Mouse (Mus musculus) layer of hippocampus, adult 9-11 months (tissue): Measurements from ENCODE around the gene Klc1.
A peak's percentile ranks its signal among the peaks of the same experiment; 100 is the strongest.
"Not testable (repeated sequence)": the region's sequence is repeated elsewhere in the genome, so short reads cannot be mapped to it uniquely, and the experiment has no call there.

Source experiments
- DNase-seq: peaks from one replicate; pipeline ENCODE4 v3.0.0; 2022

The Klc1 gene

DNA sequence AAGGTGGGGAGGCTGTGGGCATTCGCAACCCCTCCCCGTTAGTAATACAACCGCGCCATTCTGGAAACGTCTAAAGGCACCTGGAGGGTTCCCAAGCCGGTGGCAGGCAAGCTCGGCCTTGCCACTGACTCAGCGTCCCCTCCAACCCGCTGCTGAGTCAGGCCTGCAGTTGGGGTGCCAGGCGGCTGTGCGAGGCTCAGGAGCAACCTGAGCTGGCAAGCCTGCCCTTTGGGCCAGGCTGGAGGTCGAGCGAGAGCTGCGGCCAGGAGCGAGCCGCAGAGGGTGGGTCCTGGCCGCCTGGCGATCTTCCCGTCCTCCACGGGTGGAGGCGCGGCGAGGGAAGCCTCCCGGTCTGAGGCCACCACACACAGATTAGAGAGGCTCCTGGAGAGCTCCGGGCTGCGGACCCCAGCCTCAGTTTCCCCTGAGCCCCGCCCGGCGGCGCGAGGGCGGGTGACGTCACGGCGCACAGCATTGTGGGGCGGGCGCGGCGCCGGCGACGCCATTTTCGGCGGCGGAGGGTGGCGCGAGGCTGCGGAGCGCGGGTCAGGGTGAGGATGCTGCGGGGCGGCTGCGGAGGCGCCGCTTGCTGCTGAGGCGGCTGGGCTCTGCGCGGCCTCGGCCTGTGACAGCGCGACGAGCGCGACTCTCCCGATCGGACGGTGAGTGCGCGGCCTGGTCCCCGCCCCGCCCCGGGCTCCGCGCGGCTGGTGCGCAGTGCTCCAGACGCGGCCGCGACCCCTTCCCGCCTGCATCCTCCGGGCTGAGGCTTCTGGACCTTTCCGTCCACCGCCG, at the start of gene Klc1:
Gene Klc1 (plus strand): TSS at position 469 of the 795 bp plus-strand sequence.
- peak; percentile 60 for DNase-seq

DNA sequence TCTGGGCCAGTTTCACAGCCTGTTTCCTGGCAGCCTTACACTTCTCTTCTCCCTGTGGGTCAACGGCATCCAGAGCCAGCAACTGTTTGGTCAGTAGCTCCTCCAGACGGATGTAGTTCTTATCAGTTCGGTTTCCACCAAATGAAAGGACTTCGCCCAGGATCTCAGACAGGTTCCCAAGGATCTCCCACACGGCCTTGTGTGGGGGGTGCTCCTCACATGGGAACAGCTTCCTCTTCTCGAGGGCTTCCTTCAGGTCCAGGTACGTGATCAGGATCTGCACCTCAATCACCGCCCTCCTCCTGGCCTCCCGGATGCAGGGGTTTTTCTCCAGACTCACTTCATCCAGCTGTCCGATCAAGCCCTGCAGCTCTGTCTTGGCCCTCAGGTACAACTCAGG, 48.6 kb upstream of the Klc1 start:
- DNase-seq: no peak

DNA sequence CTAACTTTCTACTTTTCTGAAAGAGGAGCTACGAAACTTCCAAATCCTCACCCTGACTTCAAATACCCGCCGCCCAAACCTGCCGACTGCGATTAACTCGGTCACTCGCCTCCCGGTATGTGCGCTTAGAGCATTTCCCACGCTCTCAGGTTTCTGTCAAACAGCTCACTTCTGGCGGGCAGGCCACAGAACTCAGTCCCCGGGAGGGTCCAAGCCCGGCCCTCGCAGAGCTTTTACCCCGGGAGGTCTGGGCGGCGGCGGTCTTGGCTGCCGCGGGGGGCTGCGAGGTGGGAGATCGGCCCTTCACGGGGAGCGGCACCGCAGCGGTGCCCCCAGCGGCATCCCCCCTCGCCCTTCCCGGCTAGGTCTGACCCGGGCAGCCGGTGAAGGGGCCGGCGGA, 46.2 kb upstream of the Klc1 start:
- DNase-seq: no peak

DNA sequence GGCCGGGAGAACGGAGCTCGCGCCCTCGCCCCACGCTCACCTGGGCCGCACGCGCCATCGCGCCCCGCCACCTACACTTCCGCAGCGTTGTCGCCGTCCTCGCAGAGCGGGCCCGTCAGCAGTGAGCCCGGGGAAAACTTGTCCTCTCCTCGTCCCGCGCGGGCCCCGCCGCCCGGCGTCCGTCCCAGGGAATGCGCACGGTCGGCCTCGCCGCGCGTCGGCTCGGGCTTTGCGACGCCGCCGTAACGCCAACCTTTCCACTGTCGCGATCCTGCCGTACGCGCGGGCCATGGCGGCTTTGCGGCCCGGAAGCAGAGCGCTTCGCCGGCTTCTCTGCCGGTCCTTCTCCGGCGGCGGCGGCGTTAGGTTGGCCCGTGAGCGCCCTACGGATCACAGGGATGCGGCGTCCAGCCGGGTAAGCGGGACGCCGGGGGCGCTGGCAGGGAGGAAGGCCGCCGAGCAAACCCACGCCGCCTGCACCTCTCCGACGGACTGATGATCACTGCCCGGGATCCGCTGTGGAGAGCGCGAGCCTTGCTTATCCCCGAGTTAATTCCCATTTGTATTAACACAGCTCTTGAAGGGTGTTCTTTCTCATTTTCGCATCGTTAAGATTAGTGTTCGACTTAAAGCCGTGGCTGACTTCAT, 45.5 kb upstream of the Klc1 start, which contains the start of the genes Bag5 and Apopt1:
Gene Bag5 (minus strand): TSS at position 254 of the 648 bp plus-strand sequence.
Gene Apopt1 (plus strand): TSS at position 258 of the 648 bp plus-strand sequence.
- DNase-seq: peak; percentile 89

DNA sequence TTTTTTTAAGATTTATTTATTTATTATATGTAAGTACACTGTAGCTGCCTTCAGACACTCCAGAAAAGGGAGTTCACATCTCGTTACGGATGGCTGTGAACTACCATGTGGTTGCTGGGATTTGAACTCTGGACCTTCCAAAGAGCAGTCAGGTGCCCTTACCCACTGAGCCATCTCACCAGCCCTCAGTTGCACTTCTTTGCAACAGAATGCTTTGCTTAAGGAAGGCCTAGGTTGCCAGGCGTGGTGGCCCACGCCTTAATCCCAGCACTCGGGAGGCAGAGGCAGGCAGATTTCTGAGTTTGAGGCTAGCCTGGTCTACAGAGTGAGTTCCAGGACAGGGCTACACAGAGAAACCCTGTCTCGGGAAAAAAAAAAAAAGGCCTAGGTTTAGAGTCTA, 44.8 kb upstream of the Klc1 start:
- DNase-seq: not testable (repeated sequence)

DNA sequence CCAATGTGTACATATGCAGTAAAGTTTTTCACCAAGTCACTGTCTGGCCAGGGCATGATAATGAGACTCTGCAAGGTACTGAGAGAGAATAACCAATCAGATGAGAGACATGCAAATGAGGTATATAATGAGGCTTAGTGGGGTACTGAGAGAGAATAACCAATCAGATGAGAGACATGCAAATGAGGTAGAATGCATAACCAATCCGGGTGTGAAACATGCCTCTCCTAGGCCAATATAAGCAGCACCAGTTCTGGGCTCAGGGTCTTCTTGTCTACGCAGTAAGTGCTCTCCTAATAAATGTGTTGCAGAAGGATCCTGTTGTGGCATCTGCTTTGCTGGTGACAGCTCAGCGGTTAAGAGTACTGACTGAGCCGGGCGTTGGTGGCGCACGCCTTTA, 42.1 kb upstream of the Klc1 start:
- DNase-seq: no peak

DNA sequence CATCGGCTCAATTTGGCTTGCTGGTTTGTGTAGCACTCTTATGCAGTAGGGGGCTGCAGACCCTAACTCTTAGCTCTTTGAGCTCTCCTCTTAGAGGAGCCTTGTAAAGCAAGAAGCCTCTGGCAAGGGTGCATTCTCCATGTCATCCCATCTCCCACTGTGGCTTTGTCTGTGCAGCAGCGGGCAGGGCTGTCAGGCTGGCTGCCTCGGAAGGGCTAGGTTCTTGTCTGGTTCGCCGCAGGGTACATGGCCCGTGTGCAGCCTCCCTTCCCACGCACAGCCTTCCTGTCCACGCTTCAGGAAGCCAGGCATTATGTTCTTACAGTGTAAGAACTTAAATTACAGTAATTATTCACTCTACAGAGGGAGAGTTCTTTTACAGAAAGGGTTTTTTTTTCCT, 40.0 kb upstream of the Klc1 start:
- no peak for DNase-seq

DNA sequence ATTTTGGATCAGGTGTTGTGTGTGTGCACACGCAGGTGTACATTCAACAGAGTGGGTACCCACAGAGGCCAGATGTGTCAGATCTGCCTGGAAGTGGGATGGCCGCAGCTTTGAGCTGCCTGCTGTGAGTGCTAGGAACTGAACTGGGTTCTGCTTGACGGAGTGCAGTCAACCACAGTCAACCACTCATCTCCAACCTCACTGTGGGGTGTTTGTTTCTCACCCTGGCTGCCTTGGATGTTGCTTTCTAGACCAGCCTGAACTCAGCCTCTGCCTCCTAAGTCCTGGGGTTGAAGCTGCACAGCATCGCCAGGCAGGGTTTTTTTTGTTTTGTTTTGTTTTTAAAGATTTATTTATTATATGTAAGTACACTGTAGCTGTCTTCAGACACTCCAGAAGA, 38.4 kb upstream of the Klc1 start:
- DNase-seq: no peak

DNA sequence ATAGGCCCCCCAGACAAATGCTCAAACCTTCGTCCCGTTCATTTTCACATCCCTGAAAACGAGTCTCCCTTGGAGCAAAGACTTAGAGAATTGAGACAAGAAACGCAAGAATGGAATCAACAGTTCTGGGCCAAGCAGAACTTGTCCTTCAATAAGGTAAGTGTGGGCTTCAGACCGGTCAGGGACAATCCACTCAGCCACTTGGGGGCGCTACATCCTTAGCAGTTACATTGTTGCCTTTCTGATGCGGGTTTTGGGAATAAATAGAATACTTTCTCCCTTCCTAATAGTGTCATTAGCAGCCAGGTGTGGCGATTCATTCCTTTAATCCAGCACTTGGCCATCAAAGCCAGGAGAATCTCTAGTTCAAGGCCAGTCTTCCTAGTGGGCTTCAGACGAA, 36.0 kb upstream of the Klc1 start:
- DNase-seq: no peak

DNA sequence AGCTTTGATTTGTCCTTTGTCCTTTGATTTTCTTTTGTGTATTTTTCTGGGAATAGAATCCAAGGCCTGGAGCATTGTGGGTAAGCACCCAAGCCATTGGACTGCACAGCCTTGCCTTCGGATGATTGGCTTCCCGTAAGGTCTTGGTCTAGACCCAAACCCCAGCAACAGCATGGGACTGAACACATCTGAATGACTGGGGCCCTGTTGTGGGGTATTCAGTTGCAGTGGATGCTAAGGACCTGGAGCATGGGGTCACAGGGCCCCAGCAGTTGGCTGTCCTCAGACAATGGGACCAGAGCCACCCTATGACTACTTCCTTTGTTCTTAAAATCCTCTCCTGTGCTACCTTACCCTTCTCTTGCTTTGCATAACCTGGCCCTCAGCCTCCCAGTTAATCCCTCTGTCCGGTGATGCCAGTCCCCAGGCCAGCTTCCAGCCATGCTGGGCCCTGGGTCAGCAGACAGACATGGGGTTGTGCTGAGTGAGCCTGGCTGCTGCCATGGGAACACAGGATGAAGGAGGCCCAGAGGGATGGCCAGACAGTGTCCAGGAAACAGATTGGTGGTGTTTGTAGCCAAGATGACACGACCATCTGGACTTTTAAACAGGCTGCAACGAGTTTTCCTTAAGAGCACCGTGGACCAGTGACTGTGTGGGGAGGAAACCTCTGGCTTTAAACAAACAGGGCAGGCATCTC, 33.9 kb upstream of the Klc1 start:
- no peak for DNase-seq

DNA sequence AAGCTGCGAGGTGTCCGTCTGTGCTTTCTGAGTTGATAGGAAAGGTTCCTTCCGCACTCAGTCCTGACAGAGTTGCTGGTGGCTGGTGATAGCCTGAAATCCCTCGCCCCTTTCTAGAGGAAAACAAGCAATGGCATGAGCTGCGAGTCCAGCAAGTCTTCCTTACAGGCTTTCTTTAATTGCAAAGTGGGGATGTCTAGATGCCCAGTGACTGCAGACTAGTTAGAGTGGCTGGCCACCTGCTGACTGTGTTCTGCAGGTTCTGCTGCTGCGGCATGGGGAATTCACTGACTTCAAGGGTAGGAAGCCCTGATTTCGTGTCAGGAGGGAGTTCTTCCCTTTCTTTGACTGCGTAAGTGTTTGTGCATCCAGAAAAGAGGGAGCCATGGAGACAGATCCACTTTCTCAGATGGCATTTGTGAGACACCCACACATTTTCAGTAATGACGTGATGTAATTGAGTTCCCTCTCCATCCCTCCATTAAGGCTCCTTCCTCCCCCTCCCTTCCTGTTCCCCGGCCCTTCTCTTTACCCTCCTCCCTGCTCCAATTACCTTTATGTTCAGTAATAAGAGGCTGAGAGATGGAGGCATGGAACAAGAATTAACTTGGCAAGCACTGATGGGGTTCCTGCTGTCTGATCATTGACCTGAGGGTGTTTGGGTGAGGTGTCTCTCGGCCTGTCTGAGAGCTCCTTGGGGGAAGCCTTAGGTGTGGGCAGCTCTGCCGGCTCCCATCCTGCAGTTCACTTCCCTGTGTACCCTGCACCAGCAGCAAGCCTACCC, 33.1 kb upstream of the Klc1 start:
- peak; percentile 82 for DNase-seq

DNA sequence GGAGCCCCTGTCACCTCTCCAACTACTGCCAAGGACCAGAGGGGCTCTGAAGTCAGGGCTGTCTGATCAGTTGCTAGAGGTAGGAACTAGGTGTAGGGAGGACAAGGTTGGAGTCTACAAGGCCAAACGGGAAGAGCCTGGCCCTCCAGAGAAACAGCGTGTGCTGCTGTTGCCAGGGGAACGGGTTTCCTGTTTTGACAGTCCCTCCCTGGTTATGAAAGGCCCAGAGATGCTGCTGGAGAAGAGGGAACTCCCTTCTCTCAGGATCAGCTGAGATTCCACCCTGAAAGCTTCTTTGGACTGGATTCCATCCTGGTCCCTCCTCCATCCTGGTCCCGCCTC, 32.6 kb upstream of the Klc1 start:
- peak; percentile 59 for DNase-seq

DNA sequence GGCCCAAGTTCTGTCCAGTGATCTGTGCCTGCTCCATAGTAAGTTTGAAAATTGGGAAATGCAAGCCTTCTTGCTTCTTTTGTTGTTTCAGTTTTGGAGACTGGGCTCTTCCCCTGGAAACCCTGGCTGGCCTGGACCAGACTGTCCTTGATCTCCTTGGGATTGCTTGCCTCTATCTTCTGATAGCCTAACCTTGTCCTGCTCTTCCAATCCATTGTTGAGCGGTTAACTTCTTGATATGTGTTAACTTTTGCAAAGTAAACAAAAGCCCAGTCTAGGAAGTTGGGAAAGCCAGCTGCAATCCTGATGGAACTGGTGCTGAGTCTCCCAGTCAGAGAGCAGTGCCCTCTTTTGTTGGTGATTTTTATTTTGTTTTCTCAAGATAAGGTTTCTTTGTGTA, 30.7 kb upstream of the Klc1 start:
- no peak for DNase-seq

DNA sequence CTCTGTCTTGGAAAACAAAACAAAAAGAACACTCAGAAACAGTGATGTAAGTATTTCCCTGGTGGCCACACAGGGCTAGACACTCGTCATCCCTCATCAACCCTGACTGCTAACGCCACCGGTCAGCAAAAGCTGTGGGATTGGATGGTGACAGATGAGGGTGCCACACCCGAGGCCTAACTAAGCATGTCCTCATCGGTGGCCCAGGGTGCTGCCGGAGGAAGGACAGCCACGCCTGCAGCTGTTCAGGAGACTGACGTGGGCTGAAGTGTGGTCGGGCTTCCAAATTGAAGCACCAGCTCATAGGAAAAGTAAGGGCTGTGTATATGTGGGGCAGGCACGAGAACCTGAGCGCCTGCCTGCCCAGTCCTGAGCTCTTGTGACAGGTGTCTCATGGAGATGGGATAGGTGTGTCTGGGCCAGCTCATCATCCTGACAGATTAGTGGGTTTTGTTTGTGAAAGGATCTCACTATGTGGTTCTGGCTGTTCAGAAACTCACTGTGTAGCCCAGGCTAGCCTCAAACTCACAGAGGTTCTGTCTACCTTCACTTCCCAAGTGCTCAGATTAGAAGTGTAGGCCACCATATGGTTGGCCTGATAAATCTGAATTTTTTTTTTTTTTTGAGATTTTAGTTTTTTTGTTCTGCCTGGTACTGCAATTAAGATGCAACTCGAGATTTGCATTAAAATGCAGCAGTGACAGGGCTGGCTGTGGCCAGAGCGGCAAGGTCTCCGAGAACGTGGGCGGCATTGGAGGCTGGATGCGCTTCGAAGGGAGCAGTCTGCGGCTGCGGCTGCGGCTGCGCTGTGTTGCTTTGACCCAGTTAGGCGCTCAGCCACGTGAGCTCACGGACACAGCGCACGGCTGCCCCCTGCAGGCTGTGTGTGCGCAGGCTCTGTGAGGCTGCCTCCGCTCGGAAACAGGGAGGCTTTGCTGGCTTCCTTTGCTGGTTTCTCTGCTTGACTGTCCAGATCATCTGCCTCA, 26.5 kb upstream of the Klc1 start:
- peak; percentile 91 for DNase-seq

DNA sequence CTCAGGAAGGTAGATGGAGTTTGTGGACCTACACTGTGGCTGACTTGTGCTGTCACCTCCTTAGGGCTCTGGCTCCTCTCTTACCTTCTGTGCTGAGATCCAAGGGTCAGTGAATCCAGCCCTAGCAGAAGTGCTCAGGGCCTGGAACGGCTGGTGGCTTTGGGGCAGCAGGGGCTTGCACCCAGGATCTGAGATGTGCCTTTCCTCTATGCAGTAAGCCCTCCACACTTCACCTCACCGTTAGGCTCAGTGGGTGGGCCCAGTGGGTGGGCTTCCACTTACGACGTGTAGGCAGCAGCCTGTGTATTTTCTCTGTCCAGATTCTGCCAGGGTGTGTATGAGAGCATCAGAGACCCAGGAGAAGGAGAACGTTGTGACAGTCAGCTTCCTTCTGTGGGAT, 25.7 kb upstream of the Klc1 start:
- no peak for DNase-seq

DNA sequence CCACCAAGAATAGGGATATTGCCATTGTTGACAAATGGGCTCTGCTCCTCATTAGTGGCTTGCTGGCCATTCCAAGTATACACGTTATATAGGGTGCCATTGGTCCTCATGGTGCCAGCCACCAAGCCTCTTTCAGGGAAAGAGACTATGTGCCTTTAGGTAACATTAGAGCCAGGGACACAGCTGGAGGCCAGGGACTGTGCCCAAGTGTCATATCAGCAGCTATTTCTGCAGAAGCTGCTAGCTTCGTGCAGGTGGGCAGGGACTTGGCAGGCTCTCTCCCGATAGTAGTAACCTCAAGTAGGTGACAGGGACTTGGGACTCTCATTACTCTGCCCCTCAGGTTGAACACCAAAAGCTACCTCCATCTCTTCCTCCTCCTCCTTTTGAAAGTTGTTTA, 23.7 kb upstream of the Klc1 start:
- DNase-seq: no peak

DNA sequence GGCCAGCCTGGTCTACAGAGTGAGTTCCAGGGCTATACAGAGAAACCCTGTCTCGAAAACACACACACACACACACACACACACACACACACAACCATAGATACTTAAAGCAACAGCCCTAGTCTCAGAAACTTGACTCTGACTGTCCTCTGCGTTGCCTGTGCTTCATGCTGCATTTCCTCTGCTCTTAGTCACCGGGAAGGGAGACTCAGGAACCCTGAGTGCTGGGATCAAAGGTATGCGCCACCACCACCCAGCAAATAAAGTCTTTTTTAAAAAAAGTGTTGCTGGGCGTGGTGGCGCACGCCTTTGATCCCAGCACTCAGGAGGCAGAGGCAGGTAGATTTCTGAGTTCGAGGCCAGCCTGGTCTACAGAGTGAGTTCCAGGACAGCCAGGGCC, 22.0 kb upstream of the Klc1 start:
- not testable (repeated sequence) for DNase-seq

DNA sequence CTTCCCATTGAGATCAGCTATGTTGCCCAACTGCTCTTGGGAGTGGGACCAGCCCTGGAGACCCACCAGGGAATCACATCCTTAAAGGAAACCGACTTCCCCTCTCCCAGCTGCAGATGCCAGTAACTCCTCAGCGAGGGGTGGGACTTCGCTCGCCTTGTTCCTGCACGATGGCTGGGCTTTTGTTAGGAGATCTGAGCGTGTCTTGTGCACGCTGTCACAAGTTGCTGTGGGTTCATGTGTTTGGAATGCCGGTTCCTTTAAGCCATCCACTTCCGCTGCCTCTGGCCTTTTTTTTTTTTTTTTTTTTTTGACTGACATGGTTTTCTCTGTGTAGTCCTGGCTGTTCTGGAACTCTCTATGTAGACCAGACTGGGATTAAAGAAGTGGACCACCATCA, 21.3 kb upstream of the Klc1 start:
- DNase-seq: no peak

DNA sequence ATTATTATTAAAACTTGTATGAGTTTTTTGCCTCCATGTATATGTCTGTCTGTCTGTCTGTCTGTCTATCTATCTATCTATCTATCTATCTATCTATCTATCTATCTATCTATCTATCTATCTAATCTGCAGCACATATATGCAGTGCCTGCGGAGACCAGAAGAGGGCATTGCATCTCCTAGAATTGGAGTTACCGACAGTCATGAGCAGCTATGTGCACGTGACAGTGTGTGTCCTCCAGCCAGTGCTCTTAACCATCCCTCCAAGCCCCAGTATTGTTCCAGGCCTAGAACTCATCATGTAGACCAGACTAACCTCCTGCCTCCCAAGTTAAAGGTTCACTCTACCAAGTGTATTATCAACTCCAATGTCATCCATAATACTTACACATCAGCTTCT, 19.9 kb upstream of the Klc1 start:
- DNase-seq: peak; percentile 78

DNA sequence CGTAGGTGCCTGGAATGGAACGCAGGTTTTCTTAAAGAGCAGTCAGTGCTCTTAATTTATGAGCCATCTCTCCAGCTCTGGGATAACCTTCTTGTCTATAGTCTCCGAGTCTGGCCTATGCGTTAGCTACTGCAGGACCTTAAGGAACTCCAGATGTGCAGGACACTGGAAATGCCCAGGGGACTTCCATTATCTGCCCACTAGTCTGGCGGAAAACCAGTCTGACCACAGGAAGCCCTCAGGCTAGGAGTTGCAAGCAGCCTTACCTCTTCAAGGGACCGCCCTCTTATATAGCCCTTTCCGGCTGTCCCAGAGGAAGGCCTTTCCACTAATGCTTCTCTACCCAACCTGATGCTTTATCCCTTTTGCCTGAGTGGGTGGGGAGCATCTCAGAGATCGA, 17.3 kb upstream of the Klc1 start:
- no peak for DNase-seq

DNA sequence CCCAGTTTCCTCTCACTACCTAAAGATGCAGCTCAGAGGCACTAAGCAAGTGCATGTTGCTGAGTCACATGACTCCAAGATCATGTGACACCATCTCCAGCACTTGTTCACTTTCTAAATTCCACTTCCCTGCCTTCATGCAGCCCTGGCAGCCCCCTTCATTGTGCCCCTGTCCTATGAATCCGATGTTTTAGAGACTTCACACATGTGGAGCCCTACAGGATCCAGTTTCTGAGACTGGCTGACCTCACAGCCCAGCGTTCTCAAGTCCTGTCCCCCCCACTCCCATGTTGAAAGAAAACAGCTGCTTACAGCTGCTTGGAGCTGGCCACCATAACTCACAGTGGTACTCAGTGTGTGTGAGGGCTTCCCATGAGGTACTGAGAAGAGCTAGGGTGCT, 15.2 kb upstream of the Klc1 start:
- no peak for DNase-seq

DNA sequence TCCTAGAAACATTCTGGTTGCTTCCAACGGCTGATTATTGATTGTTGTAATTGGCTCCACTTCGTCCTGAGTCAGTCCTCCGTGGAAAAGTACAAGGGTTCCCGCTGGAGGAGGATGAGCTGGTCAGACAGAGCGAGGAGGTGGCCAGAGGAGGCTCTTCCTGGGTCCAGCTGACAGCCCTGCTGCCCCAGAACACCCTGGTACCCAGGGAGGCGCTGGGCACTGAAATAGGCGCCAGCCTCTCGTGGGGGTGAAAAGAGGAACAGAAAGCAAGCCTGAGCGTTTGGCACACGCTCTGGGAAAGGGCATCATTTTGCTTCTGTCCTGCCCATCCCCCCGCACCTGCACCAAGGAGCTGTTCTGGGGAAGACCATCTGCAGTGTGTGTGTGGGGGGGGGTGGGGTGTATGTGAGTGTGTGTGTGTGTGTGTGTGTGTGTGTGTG, 14.6 kb upstream of the Klc1 start:
- DNase-seq: no peak
